Comparison of ENCODE assay signal across 9 mouse cellular contexts in genomic region chr2:90745740-90746537, GRCm38 (mm10). TPM values are rescaled to one million over a fixed set of nuclear protein-coding genes. Genes with fewer than 3 reads are reported as not detected.
A peak's percentile ranks its signal among the peaks of the same experiment; 100 is the strongest.
DNase-seq lines count a peak whose midpoint lies in the region; ATAC-seq and TF ChIP-seq lines count a peak whose summit lies in the region.
"Had no signal": no experiment of that assay in that cellular context is flagged by ENCODE, and none has a peak within 500 bp of the region (broad histone marks: within the 10 kb centered on the region; RNA-seq: fewer than 3 reads in every experiment).

No protein-coding gene starts in this region.

- H3K36me3 ChIP-seq in heart, embryonic 10.5 days, result peaks cover 32% of the 10 kb centered on the region
- H3K36me3 ChIP-seq in forebrain, embryonic 14.5 days (ENCODE audit: control insufficient read depth, insufficient read depth, low read length), result peaks cover 28% of the 10 kb centered on the region
- peaks cover 6% of the 10 kb centered on the region; the same call in 1 of the 2 replicates for H3K36me3 ChIP-seq in limb, embryonic 11.5 days (ENCODE audit: control insufficient read depth, insufficient read depth, low read length)
- peaks cover 3% of the 10 kb centered on the region; the same call in 1 of the 2 replicates for H3K36me3 ChIP-seq in midbrain, postnatal 0 days (ENCODE audit: insufficient read depth, low read length)

- peak overlapping the region; percentile 93 for H3K4me3 ChIP-seq in heart, embryonic 10.5 days
- peak overlapping the region; percentile 95 for H3K4me3 ChIP-seq in forebrain, embryonic 14.5 days (ENCODE audit: low read depth, low read length)
- H3K4me3 ChIP-seq in limb, embryonic 11.5 days (ENCODE audit: low read depth, low read length), result peak overlapping the region; percentile 74
- H3K4me3 ChIP-seq in midbrain, postnatal 0 days (ENCODE audit: low read depth, low read length), result peak overlapping the region; percentile 59

- intact Hi-C loops in heart, postnatal 36 days (cut with DNase I), result loop anchor here (5.0 kb wide), 1 partner anchor 101 kb away; the partner anchor contains the start of gene Mtch2
- intact Hi-C loops in left cerebral cortex, postnatal 36 days (cut with DNase I), result no loop called here

- peaks cover 6% of the 10 kb centered on the region; the same call in 1 of the 2 replicates for H3K4me1 ChIP-seq in heart, embryonic 10.5 days
- H3K4me1 ChIP-seq in forebrain, embryonic 14.5 days (ENCODE audit: control insufficient read depth, insufficient read depth, low read length), result peaks cover 16% of the 10 kb centered on the region
- peaks cover 6% of the 10 kb centered on the region; the same call in 1 of the 2 replicates for H3K4me1 ChIP-seq in limb, embryonic 11.5 days (ENCODE audit: control insufficient read depth, insufficient read depth, low read length)
- peaks cover 2% of the 10 kb centered on the region; the same call in 1 of the 2 replicates for H3K4me1 ChIP-seq in midbrain, postnatal 0 days (ENCODE audit: insufficient read depth, low read length)

- under 1% methylated on average over 54 of the region's 54 CpGs for WGBS in heart, embryonic 10.5 days
- under 1% methylated on average over 54 of the region's 54 CpGs for WGBS in forebrain, embryonic 14.5 days
- under 1% methylated on average over 54 of the region's 54 CpGs for WGBS in limb, embryonic 11.5 days
- WGBS in midbrain, postnatal 0 days, result 2% methylated on average over 51 of the region's 54 CpGs

- peak overlapping the region; percentile 98 for H3K27ac ChIP-seq in heart, embryonic 10.5 days
- H3K27ac ChIP-seq in forebrain, embryonic 14.5 days (ENCODE audit: low read depth, low read length), result peak overlapping the region; percentile 98
- H3K27ac ChIP-seq in limb, embryonic 11.5 days (replicated peaks; ENCODE audit: low read depth, low read length), result peak overlapping the region; percentile 92
- H3K27ac ChIP-seq in midbrain, postnatal 0 days (ENCODE audit: low read depth, low read length), result peak overlapping the region; percentile 96

- peak overlapping the region; percentile 98 for H3K9ac ChIP-seq in forebrain, embryonic 14.5 days (ENCODE audit: low read length)
- H3K9ac ChIP-seq in limb, embryonic 11.5 days (ENCODE audit: low read length), result peak overlapping the region; percentile 90
- peak overlapping the region; percentile 83 for H3K9ac ChIP-seq in midbrain, postnatal 0 days (replicated peaks; ENCODE audit: low read length, poor library complexity, severe bottlenecking)

- no peaks in the 10 kb centered on the region for H3K27me3 ChIP-seq in heart, embryonic 10.5 days (ENCODE audit: insufficient read depth, poor library complexity, severe bottlenecking)
- H3K27me3 ChIP-seq in forebrain, embryonic 14.5 days (replicated peaks; ENCODE audit: control insufficient read depth, insufficient read depth, low read length), result no peaks in the 10 kb centered on the region
- no peaks in the 10 kb centered on the region for H3K27me3 ChIP-seq in limb, embryonic 11.5 days (ENCODE audit: control insufficient read depth, insufficient read depth, low read length)
- no peaks in the 10 kb centered on the region for H3K27me3 ChIP-seq in midbrain, postnatal 0 days (ENCODE audit: insufficient read depth, low read length)

- no peak for DNase-seq in heart, embryonic 10.5 days (ENCODE audit: low spot score)
- no peak for DNase-seq in heart, postnatal 36 days
- DNase-seq in 3T3-L1 (ENCODE audit: low read depth, low spot score), result peak; percentile 54
- peak; percentile 60 for DNase-seq in T-cell, adult 2 months (ENCODE audit: low spot score)
- peak; percentile 8 for DNase-seq in forebrain, embryonic 14.5 days (ENCODE audit: low spot score)
- DNase-seq in limb, embryonic 11.5 days (ENCODE audit: low spot score), result no peak
- DNase-seq in midbrain, postnatal 0 days (ENCODE audit: low spot score), result peak; percentile 43
- DNase-seq in left cerebral cortex, postnatal 36 days (ENCODE audit: low spot score in 2 of 2), result no peak

- H3K4me2 ChIP-seq in forebrain, embryonic 14.5 days (ENCODE audit: low read length), result peak overlapping the region; percentile 69
- H3K4me2 ChIP-seq in limb, embryonic 11.5 days (ENCODE audit: low read depth, severe bottlenecking), result peak overlapping the region; percentile 83
- H3K4me2 ChIP-seq in midbrain, postnatal 0 days (ENCODE audit: low read depth, low read length, poor library complexity, severe bottlenecking), result peak overlapping the region; percentile 67

- no peak for TF ChIP-seq CTCF in midbrain, postnatal 0 days (IDR thresholded peaks at IDR 0.05)

- no peaks in the 10 kb centered on the region for H3K9me3 ChIP-seq in heart, embryonic 10.5 days
- no peaks in the 10 kb centered on the region for H3K9me3 ChIP-seq in forebrain, embryonic 14.5 days (replicated peaks; ENCODE audit: control insufficient read depth, low read length)
- no peaks in the 10 kb centered on the region for H3K9me3 ChIP-seq in limb, embryonic 11.5 days (ENCODE audit: control insufficient read depth, low read length)
- H3K9me3 ChIP-seq in midbrain, postnatal 0 days (ENCODE audit: low read length), result no peaks in the 10 kb centered on the region

- ATAC-seq in forebrain, embryonic 14.5 days, result peak; percentile 58; the same call in 1 of the 2 replicates
- peak; percentile 5; the same call in 1 of the 2 replicates for ATAC-seq in limb, embryonic 11.5 days (ENCODE audit: insufficient number of reproducible peaks, low FRiP score, low TSS enrichment, low read depth)
- ATAC-seq in midbrain, postnatal 0 days (ENCODE audit: low FRiP score), result peak; percentile 70

RNA-seq across cellular contexts. Expression of gene Fnbp4, which starts 0.8 kb away (rescaled TPM):
- polyA plus RNA-seq in heart, embryonic 10.5 days (2016; fragmentation: Nextera tagmentation; extraction: Ambion mirVana), result 71.3 and 81.8 TPM in 2 replicates
- 10 to 100 TPM; 13.4 to 16.5 TPM for total RNA-seq in heart, postnatal 36 days (2021)
- polyA plus RNA-seq in forebrain, embryonic 14.5 days (2014; fragmentation: Nextera tagmentation; extraction: Ambion mirVana), result 48.9 and 70.3 TPM in 2 replicates
- polyA plus RNA-seq in limb, embryonic 11.5 days (2014; fragmentation: Nextera tagmentation; extraction: Ambion mirVana), result 102 and 117 TPM in 2 replicates
- total RNA-seq in midbrain, postnatal 0 days (2014; rRNA removed), result 71.0 and 82.1 TPM in 2 replicates
- 50.4 and 60.3 TPM in 2 replicates for polyA plus RNA-seq in midbrain, postnatal 0 days (2015; fragmentation: Nextera tagmentation; extraction: Ambion mirVana)
- 10 to 100 TPM; 47.1 to 68.6 TPM for total RNA-seq in left cerebral cortex, postnatal 36 days (2021)

RNA-seq across cellular contexts. Expression of gene Agbl2, which starts 36.6 kb away (rescaled TPM):
- 0.51 and 0.92 TPM in 2 replicates for polyA plus RNA-seq in heart, embryonic 10.5 days (2016; fragmentation: Nextera tagmentation; extraction: Ambion mirVana)
- total RNA-seq in heart, postnatal 36 days (2021), result 1 to 10 TPM in 1 of 2 experiments, under 1 TPM in 1; 1.00 to 1.0 TPM
- polyA plus RNA-seq in forebrain, embryonic 14.5 days (2014; fragmentation: Nextera tagmentation; extraction: Ambion mirVana), result 0.89 and 1.2 TPM in 2 replicates
- polyA plus RNA-seq in limb, embryonic 11.5 days (2014; fragmentation: Nextera tagmentation; extraction: Ambion mirVana), result 0.40 and 0.51 TPM in 2 replicates
- 0.24 and 1.1 TPM in 2 replicates for total RNA-seq in midbrain, postnatal 0 days (2014; rRNA removed)
- 0.34 and 0.39 TPM in 2 replicates for polyA plus RNA-seq in midbrain, postnatal 0 days (2015; fragmentation: Nextera tagmentation; extraction: Ambion mirVana)
- under 1 TPM; 0.37 to 0.82 TPM for total RNA-seq in left cerebral cortex, postnatal 36 days (2021)
- total RNA-seq: neutrophil, adult 5-6 weeks had no signal

Comparison
In these comparisons a context has a peak if more than half of its experiments do, and no peak if none do; other contexts are left out.
1. DNase-seq: peak in 3T3-L1 (single experiment), T-cell, adult 2 months (single experiment), forebrain, embryonic 14.5 days (single experiment) and midbrain, postnatal 0 days (single experiment); none in heart, embryonic 10.5 days (single experiment), heart, postnatal 36 days (0 of 2), limb, embryonic 11.5 days (single experiment) and left cerebral cortex, postnatal 36 days (0 of 2).
2. ATAC-seq: peak in every context shown above with its lines; median percentile 70 in midbrain, postnatal 0 days; 58 in forebrain, embryonic 14.5 days; 5 in limb, embryonic 11.5 days.
3. Peak in every context shown above with its lines, with median percentiles within 50 percentile points of each other: H3K27ac ChIP-seq, H3K4me3 ChIP-seq, H3K4me2 ChIP-seq and H3K9ac ChIP-seq.